Mouse (Mus musculus) myocyte (in vitro differentiated cells): ENCODE data around the gene Snx29. TPM values are rescaled to one million over a fixed set of nuclear protein-coding genes. Genes with fewer than 3 reads are reported as not detected.

Experiments
- H3K27me3 ChIP-seq: one replicate; pipeline ENCODE4 v1.6.1; 2011; ENCODE audit not compliant: control insufficient read depth, insufficient read depth, insufficient read length
- H3K36me3 ChIP-seq: one replicate; pipeline ENCODE4 v1.6.1; 2011; ENCODE audit not compliant: control insufficient read depth, insufficient read depth
- H3K4me2 ChIP-seq: one replicate; pipeline ENCODE4 v1.6.1; 2011; ENCODE audit warnings: low read depth, control low read depth
- H3K4me3 ChIP-seq: one replicate; pipeline ENCODE4 v1.5.1; 2011; ENCODE audit warnings: mild to moderate bottlenecking, control low read depth, moderate library complexity
- H3K79me2 ChIP-seq: one replicate; pipeline ENCODE4 v1.6.1; 2011; ENCODE audit not compliant: control insufficient read depth, insufficient read depth
- H3ac ChIP-seq: one replicate; pipeline ENCODE4 v1.6.1; 2011; ENCODE audit not compliant: control insufficient read depth, insufficient read length
- CEBPB ChIP-seq: IDR thresholded peaks from 2 replicates; pipeline ENCODE4 v1.6.1; 2011; ENCODE audit warnings: mild to moderate bottlenecking, moderate library complexity; ENCODE audit not compliant: poor library complexity, insufficient read depth, severe bottlenecking
- E2F4 ChIP-seq: IDR thresholded peaks from one replicate; pipeline ENCODE4 v1.6.1; 2011; ENCODE audit warnings: mild to moderate bottlenecking, control low read depth, moderate library complexity; ENCODE audit not compliant: insufficient read depth
- MAX ChIP-seq: IDR thresholded peaks from one replicate; pipeline ENCODE4 v1.6.1; 2011; ENCODE audit warnings: low read depth, mild to moderate bottlenecking, control low read depth
- MYOD1 ChIP-seq, 3 experiments: IDR thresholded peaks; one replicate each; pipeline ENCODE4 v1.6.1; 2011; ENCODE audit warnings: control low read depth in 2 of 3, low read depth in 2 of 3, mild to moderate bottlenecking in 2 of 3, moderate library complexity in 1 of 3; ENCODE audit not compliant: insufficient read length in 2 of 3, control insufficient read depth in 1 of 3
- MYOG ChIP-seq, 3 experiments: IDR thresholded peaks; one replicate each; pipeline ENCODE4 v1.6.1; 2011; ENCODE audit warnings: control low read depth in 2 of 3, low read depth in 2 of 3, mild to moderate bottlenecking in 2 of 3; ENCODE audit not compliant: insufficient read length in 2 of 3, control insufficient read depth in 1 of 3, insufficient read depth in 1 of 3
- POLR2A ChIP-seq: IDR thresholded peaks from one replicate; pipeline ENCODE4 v1.6.1; 2011; ENCODE audit warnings: low read depth, mild to moderate bottlenecking, control low read depth, moderate library complexity; ENCODE audit not compliant: insufficient read length
- POLR2AphosphoS2 ChIP-seq: IDR thresholded peaks from one replicate; pipeline ENCODE4 v1.6.1; 2011; ENCODE audit warnings: low read depth, control low read depth; ENCODE audit not compliant: insufficient read length
- REST ChIP-seq: IDR thresholded peaks from one replicate; pipeline ENCODE4 v1.6.1; 2011; ENCODE audit warnings: mild to moderate bottlenecking, control low read depth, moderate library complexity; ENCODE audit not compliant: insufficient read depth, insufficient read length
- SRF ChIP-seq: IDR thresholded peaks from one replicate; pipeline ENCODE4 v1.6.1; 2011; ENCODE audit warnings: low read depth; ENCODE audit not compliant: control insufficient read depth, insufficient read length
- TCF12 ChIP-seq: IDR thresholded peaks from one replicate; pipeline ENCODE4 v1.6.1; 2011; ENCODE audit warnings: mild to moderate bottlenecking, control low read depth; ENCODE audit not compliant: poor library complexity, insufficient read depth, severe bottlenecking
- TCF3 ChIP-seq: IDR thresholded peaks from one replicate; pipeline ENCODE4 v1.6.1; 2011; ENCODE audit warnings: low read depth, control low read depth; ENCODE audit not compliant: insufficient read length
- USF1 ChIP-seq: IDR thresholded peaks from one replicate; pipeline ENCODE4 v1.6.1; 2011; ENCODE audit warnings: low read depth, mild to moderate bottlenecking, control low read depth, moderate library complexity
- polyA plus RNA-seq: library from polyadenylated mRNA; unstranded; fragments of >200 nt; fragmentation: generic; extraction: Trizol; gene quantifications from one replicate; pipeline ENCODE4 v1.2.1, GENCODE M21; 2012; ENCODE audit warnings: missing spikeins

Snx29 gene
- polyA plus RNA-seq, 1 experiment, result 1.7 TPM

DNA sequence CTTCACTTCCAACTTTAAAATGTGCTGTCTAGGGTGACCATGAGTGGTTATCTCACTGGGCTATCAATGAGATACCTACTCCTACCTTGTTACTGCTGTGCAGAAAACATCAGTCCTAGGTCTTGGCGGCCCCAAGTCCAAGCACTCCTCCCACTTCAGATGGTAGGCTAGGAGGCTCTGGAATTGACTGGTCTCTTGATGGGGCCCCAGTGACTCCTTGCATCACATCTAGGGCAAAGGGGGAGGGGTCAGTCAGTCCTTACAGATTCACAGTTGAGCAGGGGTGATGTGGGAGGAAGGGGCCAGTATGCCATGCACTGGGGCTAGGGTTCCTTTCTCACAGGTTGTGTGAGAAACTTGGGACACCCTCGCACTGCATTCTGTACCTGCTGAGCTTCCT is 423.3 kb downstream of the Snx29 start:
- no peak overlapping the region for H3K4me3 ChIP-seq
- no peaks in the 10 kb centered on the region for H3K79me2 ChIP-seq
- H3K4me2 ChIP-seq, result no peak overlapping the region
- no peaks in the 10 kb centered on the region for H3K36me3 ChIP-seq
- TF ChIP-seq REST (no peak), MYOG (IDR thresholded peaks at IDR 0.05; ENCODE audit: control insufficient read depth in 1 of 3, insufficient read depth in 1 of 3, insufficient read length in 2 of 3, low read depth in 2 of 3) (no peak), USF1 (no peak), POLR2AphosphoS2 (no peak), MYOD1 (IDR thresholded peaks at IDR 0.05; ENCODE audit: control insufficient read depth in 1 of 3, insufficient read length in 2 of 3, low read depth in 2 of 3) (no peak), CEBPB (no peak), TCF3 (no peak), TCF12 (no peak), SRF (no peak), E2F4 (no peak), MAX (no peak)
- H3K27me3 ChIP-seq, result no peaks in the 10 kb centered on the region
- H3ac ChIP-seq, result no peak overlapping the region

DNA sequence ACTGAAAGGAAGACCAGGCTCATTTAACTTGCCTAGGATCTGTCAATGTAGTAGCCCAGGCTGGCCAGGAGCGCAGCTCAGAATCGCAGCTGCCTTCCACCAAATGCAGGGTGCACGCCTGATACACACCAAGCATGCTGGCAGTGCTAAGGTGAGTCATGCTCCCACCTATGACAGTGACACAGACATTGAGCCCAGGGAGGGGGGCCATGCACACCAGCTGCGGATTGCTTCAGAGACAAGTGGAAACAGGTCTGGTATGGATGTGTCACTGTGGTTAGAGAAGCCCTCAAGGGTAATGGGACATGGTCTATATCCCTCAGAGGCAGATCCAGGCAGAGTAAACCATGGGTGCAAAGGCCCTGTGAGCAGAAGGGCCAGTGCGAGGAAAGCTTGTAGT is 425.2 kb downstream of the Snx29 start:
- Histone ChIP-seq H3K4me3 (no peak overlapping the region), H3K4me2 (no peak overlapping the region), H3K27me3 (no peaks in the 10 kb centered on the region), H3K79me2 (no peaks in the 10 kb centered on the region), H3ac (no peak overlapping the region), H3K36me3 (no peaks in the 10 kb centered on the region)
- TF ChIP-seq MAX, result no peak
- TF ChIP-seq TCF12, result no peak
- TF ChIP-seq CEBPB, result no peak
- TF ChIP-seq POLR2A, result no peak
- peak; percentile 6 for TF ChIP-seq TCF3
- TF ChIP-seq REST, result no peak
- peak in 2 of 3 experiments; percentile 18 to 26 for TF ChIP-seq MYOG (IDR thresholded peaks at IDR 0.05; ENCODE audit: control insufficient read depth in 1 of 3, insufficient read depth in 1 of 3, insufficient read length in 2 of 3, low read depth in 2 of 3)
- no peak for TF ChIP-seq USF1
- no peak for TF ChIP-seq E2F4
- TF ChIP-seq POLR2AphosphoS2, result no peak
- peak in 1 of 3 experiments; percentile 55 for TF ChIP-seq MYOD1 (IDR thresholded peaks at IDR 0.05; ENCODE audit: control insufficient read depth in 1 of 3, insufficient read length in 2 of 3, low read depth in 2 of 3)
- TF ChIP-seq SRF, result no peak

DNA sequence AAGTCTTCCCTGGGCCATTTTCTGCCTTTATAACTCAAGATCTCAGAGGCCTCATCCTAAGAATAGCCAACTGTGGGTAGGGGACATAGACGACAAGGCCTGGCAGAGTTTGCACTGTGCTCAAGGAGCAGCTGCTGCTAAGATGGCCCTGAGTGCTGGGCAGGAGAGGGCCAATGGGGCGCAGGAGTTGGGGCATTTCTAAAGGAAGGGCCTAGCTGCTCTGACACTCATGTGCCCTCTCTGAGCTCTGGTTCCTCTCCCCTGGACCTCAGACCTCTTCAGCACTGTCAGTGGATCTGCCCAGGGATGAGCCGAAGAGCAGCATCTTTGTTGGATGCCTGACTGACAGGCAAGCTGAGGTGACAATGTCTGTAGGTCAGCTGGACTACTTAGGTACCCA is 426.4 kb downstream of the Snx29 start:
- no peak overlapping the region for H3K4me2 ChIP-seq
- no peaks in the 10 kb centered on the region for H3K27me3 ChIP-seq
- no peaks in the 10 kb centered on the region for H3K79me2 ChIP-seq
- no peak overlapping the region for H3K4me3 ChIP-seq
- TF ChIP-seq CEBPB, result no peak
- TF ChIP-seq MYOD1 (IDR thresholded peaks at IDR 0.05; ENCODE audit: control insufficient read depth in 1 of 3, insufficient read length in 2 of 3, low read depth in 2 of 3), result peak in 1 of 3 experiments; percentile 1
- TF ChIP-seq MYOG (IDR thresholded peaks at IDR 0.05; ENCODE audit: control insufficient read depth in 1 of 3, insufficient read depth in 1 of 3, insufficient read length in 2 of 3, low read depth in 2 of 3), result no peak
- no peaks in the 10 kb centered on the region for H3K36me3 ChIP-seq
- no peak overlapping the region for H3ac ChIP-seq

DNA sequence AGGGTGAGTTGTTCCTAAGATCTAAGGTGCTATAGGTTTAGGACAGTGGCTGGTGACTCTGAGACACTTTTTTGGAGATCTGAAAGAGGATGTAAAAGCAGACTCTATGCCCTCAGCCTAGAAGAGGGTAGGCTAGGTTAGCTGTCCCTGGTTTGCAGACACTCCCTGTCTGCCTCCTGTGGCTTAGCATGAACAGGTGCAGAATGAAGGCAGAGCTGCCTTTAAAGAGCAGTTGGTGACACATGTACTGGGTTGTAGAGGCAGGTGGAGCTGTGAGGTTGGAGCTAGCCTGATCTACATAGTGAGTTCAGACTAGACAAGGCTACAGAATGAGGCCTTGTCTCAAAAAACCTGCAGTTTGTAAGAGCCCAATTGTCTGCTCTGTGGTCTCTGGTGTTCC is 427.9 kb downstream of the Snx29 start:
- H3K27me3 ChIP-seq, result no peaks in the 10 kb centered on the region
- TF ChIP-seq USF1 (no peak), CEBPB (no peak), MAX (no peak), MYOD1 (IDR thresholded peaks at IDR 0.05; ENCODE audit: control insufficient read depth in 1 of 3, insufficient read length in 2 of 3, low read depth in 2 of 3) (peak in 2 of 3 experiments; percentile 77 to 90), TCF12 (no peak), TCF3 (no peak), SRF (no peak), MYOG (IDR thresholded peaks at IDR 0.05; ENCODE audit: control insufficient read depth in 1 of 3, insufficient read depth in 1 of 3, insufficient read length in 2 of 3, low read depth in 2 of 3) (peak in 2 of 3 experiments; percentile 31 to 68)
- H3K4me2 ChIP-seq, result peak overlapping the region; percentile 18
- no peak overlapping the region for H3ac ChIP-seq
- no peaks in the 10 kb centered on the region for H3K36me3 ChIP-seq
- no peak overlapping the region for H3K4me3 ChIP-seq
- H3K79me2 ChIP-seq, result no peaks in the 10 kb centered on the region

DNA sequence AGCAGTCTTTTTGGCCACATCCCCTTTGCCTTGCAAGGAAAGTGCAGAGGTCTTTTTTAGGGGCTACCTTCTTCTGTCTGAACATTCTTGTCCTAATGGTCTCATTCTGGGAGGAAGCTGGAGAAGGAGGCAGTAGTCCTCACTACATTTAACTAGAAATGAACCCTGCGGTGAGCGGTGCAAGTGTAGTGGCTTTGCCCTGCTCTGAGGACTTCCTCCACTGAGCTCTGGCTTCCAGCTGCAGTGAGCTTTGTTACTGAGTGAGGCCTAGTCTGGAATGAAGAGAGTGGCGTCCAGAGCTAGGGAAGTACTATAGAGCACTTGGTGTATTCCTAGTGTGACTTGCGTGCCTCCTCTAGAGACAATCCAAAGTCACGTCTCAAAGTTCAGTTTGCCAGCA is 429.8 kb downstream of the Snx29 start:
- Histone ChIP-seq H3K79me2 (no peaks in the 10 kb centered on the region), H3K4me3 (no peak overlapping the region), H3K4me2 (no peak overlapping the region), H3ac (no peak overlapping the region), H3K36me3 (no peaks in the 10 kb centered on the region), H3K27me3 (no peaks in the 10 kb centered on the region)
- no peak for TF ChIP-seq MYOD1 (IDR thresholded peaks at IDR 0.05; ENCODE audit: control insufficient read depth in 1 of 3, insufficient read length in 2 of 3, low read depth in 2 of 3)
- no peak for TF ChIP-seq TCF3
- no peak for TF ChIP-seq POLR2A
- TF ChIP-seq USF1, result no peak
- TF ChIP-seq MYOG (IDR thresholded peaks at IDR 0.05; ENCODE audit: control insufficient read depth in 1 of 3, insufficient read depth in 1 of 3, insufficient read length in 2 of 3, low read depth in 2 of 3), result no peak
- TF ChIP-seq SRF, result no peak
